Mouse (Mus musculus): ENCODE measurements around the gene Sympk. TPM values are rescaled to one million over a fixed set of nuclear protein-coding genes. Genes with fewer than 3 reads are reported as not detected.

Gene Sympk
- polyA plus RNA-seq, 1 experiment = not detected

DNA sequence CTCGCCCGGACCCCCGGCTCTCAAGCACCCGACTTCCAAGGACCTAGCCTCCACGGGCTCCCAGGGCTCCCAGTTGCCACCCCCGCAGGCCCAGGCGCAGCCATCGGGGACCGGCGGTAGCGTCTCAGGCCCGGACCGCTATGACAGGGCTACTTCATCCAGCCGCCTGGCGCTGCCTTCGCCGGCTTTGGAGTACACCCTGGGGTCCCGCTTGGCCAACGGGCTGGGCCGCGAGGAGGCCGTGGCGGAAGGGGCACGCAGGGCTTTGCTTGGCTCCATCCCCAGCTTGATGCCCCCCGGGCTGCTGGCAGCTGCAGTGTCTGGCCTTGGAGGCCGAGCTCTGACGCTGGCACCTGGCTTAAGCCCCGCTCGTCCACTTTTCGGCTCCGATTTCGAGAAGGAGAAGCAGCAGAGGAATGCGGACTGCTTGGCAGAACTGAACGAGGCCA, 19.5 kb upstream of the Sympk start:
- Histone ChIP-seq H3K4me1 (ENCODE audit: control insufficient read depth, insufficient read depth, low read length) (peaks cover 40% of the 10 kb centered on the region), H3K27ac (ENCODE audit: insufficient read depth, low read depth, low read length) (no peak overlapping the region), H3K4me3 (ENCODE audit: insufficient read depth, low read depth, low read length) (peak overlapping the region; percentile 85)
- WGBS = 5% methylated on average over 34 of the region's 34 CpGs
- TF ChIP-seq POLR2A (IDR thresholded peaks at IDR 0.05; ENCODE audit: insufficient read depth, low read depth, low read length) = no peak
- TF ChIP-seq CTCF (IDR thresholded peaks at IDR 0.05; ENCODE audit: insufficient read depth, low read depth, low read length) = no peak

DNA sequence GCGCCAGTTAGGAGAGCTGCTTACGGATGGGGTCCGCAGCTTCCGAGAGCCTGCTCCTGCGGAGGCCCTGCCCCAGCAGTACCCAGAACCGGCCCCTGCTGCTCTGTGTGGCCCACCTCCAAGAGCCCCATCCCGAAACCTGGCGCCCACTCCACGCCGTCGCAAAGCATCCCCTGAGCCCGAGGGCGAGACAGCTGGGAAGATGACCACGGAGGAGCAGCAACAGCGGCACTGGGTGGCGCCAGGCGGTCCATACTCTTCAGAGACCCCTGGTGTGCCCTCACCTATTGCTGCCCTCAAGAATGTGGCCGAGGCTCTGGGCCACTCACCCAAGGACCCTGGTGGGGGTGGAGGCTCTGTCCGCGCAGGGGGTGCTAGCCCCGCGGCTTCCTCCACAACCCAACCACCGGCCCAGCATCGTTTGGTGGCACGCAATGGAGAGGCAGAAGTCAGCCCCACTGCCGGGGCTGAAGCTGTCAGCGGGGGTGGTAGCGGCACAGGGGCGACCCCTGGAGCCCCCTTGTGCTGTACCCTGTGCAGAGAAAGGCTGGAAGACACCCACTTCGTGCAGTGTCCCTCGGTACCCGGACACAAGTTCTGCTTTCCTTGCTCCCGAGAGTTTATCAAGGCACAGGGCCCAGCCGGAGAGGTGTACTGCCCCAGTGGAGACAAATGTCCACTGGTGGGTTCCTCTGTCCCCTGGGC, 18.6 kb upstream of the Sympk start:
- WGBS = 77% methylated on average over 34 of the region's 34 CpGs
- no peak overlapping the region for H3K27ac ChIP-seq (ENCODE audit: insufficient read depth, low read depth, low read length)
- TF ChIP-seq CTCF (IDR thresholded peaks at IDR 0.05; ENCODE audit: insufficient read depth, low read depth, low read length) = no peak
- no peak for TF ChIP-seq POLR2A (IDR thresholded peaks at IDR 0.05; ENCODE audit: insufficient read depth, low read depth, low read length)
- H3K4me3 ChIP-seq (ENCODE audit: insufficient read depth, low read depth, low read length) = 0 out of 2 replicates have a peak overlapping the region, but pooled peaks have one; percentile 85
- peaks cover 38% of the 10 kb centered on the region for H3K4me1 ChIP-seq (ENCODE audit: control insufficient read depth, insufficient read depth, low read length)

DNA sequence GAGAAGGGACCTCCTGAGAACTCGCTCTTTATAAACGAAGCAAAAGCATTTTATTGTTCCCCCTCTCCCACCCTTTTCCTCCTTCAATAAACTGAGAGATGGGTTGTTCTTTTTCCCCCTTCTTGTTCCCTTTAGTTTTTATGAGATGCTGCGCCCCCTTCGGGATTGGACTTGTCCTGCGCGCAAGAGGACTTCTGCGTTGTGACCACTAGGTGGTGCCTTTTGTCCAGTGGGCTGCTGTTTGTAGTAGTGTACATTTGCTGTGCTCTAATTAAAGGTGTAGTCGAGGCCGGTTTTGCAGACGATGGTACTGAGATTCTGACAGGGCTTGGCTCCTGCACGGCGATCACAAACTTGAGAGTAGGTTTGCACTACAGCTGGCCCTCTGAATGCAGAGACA, 17.7 kb upstream of the Sympk start:
- H3K4me3 ChIP-seq (ENCODE audit: insufficient read depth, low read depth, low read length) = no peak overlapping the region
- H3K4me1 ChIP-seq (ENCODE audit: control insufficient read depth, insufficient read depth, low read length) = peaks cover 36% of the 10 kb centered on the region
- H3K27ac ChIP-seq (ENCODE audit: insufficient read depth, low read depth, low read length) = no peak overlapping the region
- WGBS = 5% methylated on average over 12 of the region's 12 CpGs
- TF ChIP-seq POLR2A (IDR thresholded peaks at IDR 0.05; ENCODE audit: insufficient read depth, low read depth, low read length) (no peak), CTCF (IDR thresholded peaks at IDR 0.05; ENCODE audit: insufficient read depth, low read depth, low read length) (peak; percentile 90)

DNA sequence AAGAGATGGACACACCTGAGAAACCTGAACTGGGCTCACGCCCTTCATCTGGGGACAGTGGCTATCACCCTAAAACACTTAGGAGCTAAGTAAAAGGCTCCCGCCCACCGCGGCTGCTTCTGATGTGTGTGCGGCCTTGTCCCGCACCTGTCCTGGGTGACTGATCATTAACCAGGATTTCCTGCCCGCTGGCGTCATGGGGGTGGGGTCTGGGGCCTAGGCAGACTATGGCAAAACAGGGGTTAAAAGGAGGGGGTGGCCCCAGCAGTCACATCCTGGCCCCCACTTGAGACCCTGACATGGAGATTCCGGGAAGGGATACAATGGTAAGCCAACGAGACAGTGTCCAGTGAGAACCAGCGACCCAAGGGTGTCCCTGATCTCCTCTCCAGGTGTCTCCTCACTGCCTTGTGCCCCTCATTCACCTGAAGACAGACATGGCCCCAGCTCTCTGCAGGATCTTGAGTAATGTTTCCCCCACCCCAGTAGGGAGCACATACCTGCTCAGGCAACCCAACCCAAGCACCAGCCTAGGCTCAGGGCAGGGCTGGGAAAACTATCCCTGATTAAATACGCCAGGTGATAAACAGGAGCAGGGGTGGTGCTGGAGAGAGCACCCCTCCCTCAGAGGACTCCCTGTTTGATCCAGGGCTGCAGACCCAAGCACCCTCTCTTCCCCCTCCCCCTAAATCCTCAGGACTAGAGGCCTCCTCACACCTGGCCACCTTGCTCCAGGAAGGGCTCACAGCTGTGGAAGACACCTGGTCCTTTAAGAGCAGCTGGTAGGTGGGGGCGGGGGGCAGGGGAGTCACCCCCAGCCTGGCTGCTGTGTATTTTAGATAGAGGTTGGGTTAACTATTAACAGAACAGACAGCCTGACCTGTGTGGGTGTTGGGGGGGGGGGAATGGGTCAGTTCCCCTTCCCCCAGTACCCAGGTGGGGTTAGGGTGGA, 16.9 kb upstream of the Sympk start:
- H3K4me3 ChIP-seq (ENCODE audit: insufficient read depth, low read depth, low read length) = no peak overlapping the region
- 84% methylated on average over 13 of the region's 13 CpGs for WGBS
- H3K27ac ChIP-seq (ENCODE audit: insufficient read depth, low read depth, low read length) = no peak overlapping the region
- peaks cover 41% of the 10 kb centered on the region for H3K4me1 ChIP-seq (ENCODE audit: control insufficient read depth, insufficient read depth, low read length)
- TF ChIP-seq POLR2A (IDR thresholded peaks at IDR 0.05; ENCODE audit: insufficient read depth, low read depth, low read length) (no peak), CTCF (IDR thresholded peaks at IDR 0.05; ENCODE audit: insufficient read depth, low read depth, low read length) (no peak)

DNA sequence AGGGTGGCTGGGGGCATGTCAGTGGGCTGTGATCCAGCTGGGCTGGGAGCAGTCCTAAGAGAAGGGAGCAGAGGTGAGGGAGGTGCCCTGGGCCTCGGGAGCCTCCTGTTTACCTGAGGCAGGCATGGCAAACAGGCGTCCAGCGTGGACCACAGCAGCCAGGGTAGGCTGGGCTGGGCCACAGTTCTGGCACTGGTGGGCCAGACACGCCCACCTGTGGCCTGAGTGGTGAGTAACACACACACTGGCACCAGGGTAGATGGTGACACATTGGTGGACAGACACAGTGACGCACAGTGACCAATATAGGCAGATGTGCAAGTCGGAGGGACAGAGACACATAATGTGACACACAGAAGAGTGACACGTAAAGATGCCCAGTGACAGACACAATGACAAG, 13.6 kb upstream of the Sympk start:
- peaks cover 24% of the 10 kb centered on the region for H3K4me1 ChIP-seq (ENCODE audit: control insufficient read depth, insufficient read depth, low read length)
- TF ChIP-seq POLR2A (IDR thresholded peaks at IDR 0.05; ENCODE audit: insufficient read depth, low read depth, low read length) = no peak
- no peak for TF ChIP-seq CTCF (IDR thresholded peaks at IDR 0.05; ENCODE audit: insufficient read depth, low read depth, low read length)
- no peak overlapping the region for H3K4me3 ChIP-seq (ENCODE audit: insufficient read depth, low read depth, low read length)
- WGBS = 77% methylated on average over 7 of the region's 7 CpGs
- H3K27ac ChIP-seq (ENCODE audit: insufficient read depth, low read depth, low read length) = no peak overlapping the region

DNA sequence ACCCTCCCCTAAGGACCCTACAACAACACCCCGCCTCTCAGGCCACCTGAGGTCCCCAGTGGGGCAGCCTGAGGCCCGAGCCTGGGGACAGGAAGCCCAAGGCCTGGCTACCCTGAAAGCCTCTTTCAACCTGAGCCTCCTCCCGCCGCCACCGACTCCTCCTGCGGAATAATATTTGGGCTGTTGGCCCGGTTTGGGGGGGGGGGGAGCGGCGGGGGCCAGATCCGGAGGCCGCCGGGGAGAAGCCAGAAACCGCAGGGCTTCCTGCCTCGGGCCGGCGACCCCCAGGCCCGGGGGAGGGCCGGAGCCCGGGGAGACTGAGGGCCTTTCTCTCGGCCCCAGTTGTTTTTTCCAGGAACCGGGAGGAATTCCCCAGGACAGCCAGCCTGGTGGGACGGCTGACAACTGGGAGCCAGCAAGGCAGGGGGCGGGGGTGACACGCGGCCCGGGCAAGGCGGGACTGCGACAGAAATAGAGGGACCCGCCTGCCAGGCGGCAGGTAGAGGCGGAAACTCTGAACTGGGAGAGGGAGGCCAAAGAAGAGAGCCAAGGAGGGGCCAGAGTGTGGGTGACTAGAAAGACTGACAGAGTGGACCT, 12.1 kb upstream of the Sympk start:
- 9% methylated on average over 31 of the region's 31 CpGs for WGBS
- Histone ChIP-seq H3K27ac (ENCODE audit: insufficient read depth, low read depth, low read length) (no peak overlapping the region), H3K4me3 (ENCODE audit: insufficient read depth, low read depth, low read length) (peak overlapping the region; percentile 11; the same call in 1 of the 2 replicates), H3K4me1 (ENCODE audit: control insufficient read depth, insufficient read depth, low read length) (peaks cover 14% of the 10 kb centered on the region)
- no peak for TF ChIP-seq POLR2A (IDR thresholded peaks at IDR 0.05; ENCODE audit: insufficient read depth, low read depth, low read length)
- TF ChIP-seq CTCF (IDR thresholded peaks at IDR 0.05; ENCODE audit: insufficient read depth, low read depth, low read length) = no peak

DNA sequence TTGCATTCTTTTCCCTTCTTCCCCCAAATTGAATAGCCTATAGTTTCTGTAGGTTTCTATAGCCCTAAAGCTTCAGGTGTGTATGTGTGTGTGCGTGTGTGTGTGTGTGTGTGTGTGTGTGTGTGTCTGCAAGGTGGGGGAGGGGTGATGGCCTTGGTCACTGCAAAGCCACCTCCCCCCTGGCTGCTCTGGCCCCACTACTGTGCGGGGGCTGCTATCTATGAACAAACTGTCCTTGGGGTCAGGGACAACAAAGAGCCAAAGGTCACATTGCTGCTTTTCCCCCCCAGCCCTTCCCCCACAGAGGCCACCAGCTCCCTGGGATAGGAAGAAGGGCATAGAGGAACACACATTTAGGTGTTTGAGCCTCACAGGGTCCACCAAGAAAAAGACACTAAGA, 11.3 kb upstream of the Sympk start:
- Histone ChIP-seq H3K27ac (ENCODE audit: insufficient read depth, low read depth, low read length) (no peak overlapping the region), H3K4me3 (ENCODE audit: insufficient read depth, low read depth, low read length) (no peak overlapping the region), H3K4me1 (ENCODE audit: control insufficient read depth, insufficient read depth, low read length) (peaks cover 8% of the 10 kb centered on the region)
- 82% methylated on average over 2 of the region's 2 CpGs for WGBS
- TF ChIP-seq POLR2A (IDR thresholded peaks at IDR 0.05; ENCODE audit: insufficient read depth, low read depth, low read length) (no peak), CTCF (IDR thresholded peaks at IDR 0.05; ENCODE audit: insufficient read depth, low read depth, low read length) (no peak)

DNA sequence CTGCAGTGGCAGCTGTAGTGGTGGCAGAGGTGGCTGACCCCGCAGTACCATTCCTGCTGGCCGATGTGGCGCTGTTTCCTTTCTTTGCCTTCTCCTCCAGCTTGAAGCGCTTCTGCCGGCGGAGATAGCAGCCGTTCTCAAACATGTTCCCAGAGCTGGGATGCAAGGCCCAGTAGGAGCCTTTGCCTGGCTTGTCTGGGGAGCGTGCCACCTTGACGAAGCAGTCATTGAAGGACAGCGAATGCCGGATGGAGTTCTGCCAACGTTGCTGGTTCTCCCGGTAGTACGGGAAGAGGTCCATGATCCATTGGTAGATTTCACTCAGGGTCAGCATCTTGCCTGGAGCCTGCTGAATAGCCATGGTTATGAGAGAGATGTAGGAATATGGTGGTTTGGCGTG, 9.7 kb upstream of the Sympk start:
- Histone ChIP-seq H3K4me1 (ENCODE audit: control insufficient read depth, insufficient read depth, low read length) (peaks cover 8% of the 10 kb centered on the region), H3K27ac (ENCODE audit: insufficient read depth, low read depth, low read length) (no peak overlapping the region), H3K4me3 (ENCODE audit: insufficient read depth, low read depth, low read length) (no peak overlapping the region)
- whole genome bisulfite sequencing = 73% methylated on average over 15 of the region's 15 CpGs
- TF ChIP-seq CTCF (IDR thresholded peaks at IDR 0.05; ENCODE audit: insufficient read depth, low read depth, low read length) = no peak
- no peak for TF ChIP-seq POLR2A (IDR thresholded peaks at IDR 0.05; ENCODE audit: insufficient read depth, low read depth, low read length)

All from olfactory bulb, adult 2 months (tissue).